Mouse (Mus musculus) MEL (cell line): ENCODE data around the gene Cdan1. TPM values are rescaled to one million over a fixed set of nuclear protein-coding genes. Genes with fewer than 3 reads are reported as not detected.

Source experiments
- DNase-seq: peaks from one replicate; pipeline ENCODE4 v3.0.0; 2011; ENCODE audit warnings: low read depth, low spot score
- H3K27ac ChIP-seq: 2 replicates; pipeline ENCODE4 v1.5.1; 2012; ENCODE audit warnings: low read depth, mild to moderate bottlenecking, control low read depth, low read length, moderate library complexity; ENCODE audit not compliant: control insufficient read depth
- H3K27me3 ChIP-seq, 2 experiments: fragments of 150-350 bp in 1 of 2; sonication (generic) in 1 of 2; 2 replicates each; pipeline ENCODE4 v1.6.1; 2012; ENCODE audit warnings: low read length in 2 of 2, mild to moderate bottlenecking in 2 of 2, improper control_type of control experiment in 1 of 2, moderate library complexity in 1 of 2; ENCODE audit not compliant: insufficient read depth in 2 of 2, control insufficient read depth in 1 of 2
- H3K36me3 ChIP-seq, 2 experiments: 2 replicates each; pipeline ENCODE4 v1.6.1; 2012 to 2014; ENCODE audit warnings: low read length in 2 of 2, improper control_type of control experiment in 1 of 2, inconsistent platforms in 1 of 2, mild to moderate bottlenecking in 1 of 2; ENCODE audit not compliant: insufficient read depth in 2 of 2, control insufficient read depth in 1 of 2
- H3K4me1 ChIP-seq, 2 experiments: fragments of 150-350 bp in 1 of 2; sonication (generic) in 1 of 2; 2 replicates each; pipeline ENCODE4 v1.6.1; 2012; ENCODE audit warnings: low read length in 2 of 2, improper control_type of control experiment in 1 of 2, mild to moderate bottlenecking in 1 of 2; ENCODE audit not compliant: insufficient read depth in 2 of 2, control insufficient read depth in 1 of 2
- H3K4me3 ChIP-seq, 2 experiments: fragments of 150-350 bp in 1 of 2; sonication (generic) in 1 of 2; 2 replicates each; pipeline ENCODE4 v1.5.1; 2012; ENCODE audit warnings: low read depth in 2 of 2, low read length in 2 of 2, mild to moderate bottlenecking in 2 of 2, moderate library complexity in 2 of 2, control low read depth in 1 of 2, improper control_type of control experiment in 1 of 2; ENCODE audit not compliant: control insufficient read depth in 1 of 2, insufficient read depth in 1 of 2
- H3K79me2 ChIP-seq: 2 replicates; pipeline ENCODE4 v1.6.1; 2012; ENCODE audit warnings: mild to moderate bottlenecking, low read length, moderate library complexity; ENCODE audit not compliant: control insufficient read depth, poor library complexity, insufficient read depth
- H3K9ac ChIP-seq: 2 replicates; pipeline ENCODE4 v1.6.1; 2012; ENCODE audit warnings: low read depth, mild to moderate bottlenecking, control low read depth, low read length, moderate library complexity; ENCODE audit not compliant: control insufficient read depth, poor library complexity, severe bottlenecking
- H3K9me3 ChIP-seq: fragments of 150-350 bp; sonication (generic); replicated peaks from 2 replicates; pipeline ENCODE4 v1.6.1; 2012; ENCODE audit warnings: mild to moderate bottlenecking, low read length, improper control_type of control experiment, moderate library complexity; ENCODE audit not compliant: insufficient read depth
- CHD1 ChIP-seq: IDR thresholded peaks from 2 replicates; pipeline ENCODE4 v1.6.1; 2012; ENCODE audit warnings: low read depth, mild to moderate bottlenecking, inconsistent platforms, low read length, improper control_type of control experiment
- ETS1 ChIP-seq: IDR thresholded peaks from 2 replicates; pipeline ENCODE4 v1.6.1; 2012; ENCODE audit warnings: low read depth, mild to moderate bottlenecking, inconsistent platforms, low read length, improper control_type of control experiment, moderate library complexity
- GABPA ChIP-seq: IDR thresholded peaks from 2 replicates; pipeline ENCODE4 v1.6.1; 2012; ENCODE audit warnings: low read depth, mild to moderate bottlenecking, inconsistent platforms, low read length, improper control_type of control experiment, moderate library complexity
- GATA1 ChIP-seq: IDR thresholded peaks from 2 replicates; pipeline ENCODE4 v1.6.1; 2011; ENCODE audit warnings: low read depth, low read length, improper control_type of control experiment
- JUND ChIP-seq: IDR thresholded peaks from 2 replicates; pipeline ENCODE4 v1.6.1; 2011; ENCODE audit warnings: low read depth, mild to moderate bottlenecking, improper control_type of control experiment, low read length
- MAX ChIP-seq: IDR thresholded peaks from 2 replicates; pipeline ENCODE4 v1.6.1; 2011; ENCODE audit warnings: low read length, improper control_type of control experiment
- MEF2A ChIP-seq: IDR thresholded peaks from 2 replicates; pipeline ENCODE4 v1.6.1; 2014; ENCODE audit warnings: low read depth, mild to moderate bottlenecking, inconsistent platforms, low read length, improper control_type of control experiment; ENCODE audit not compliant: poor library complexity, insufficient replicate concordance, severe bottlenecking; ENCODE audit errors: extremely low read depth
- MYC ChIP-seq: IDR thresholded peaks from 2 replicates; pipeline ENCODE4 v1.6.1; 2011; ENCODE audit warnings: low read depth, mild to moderate bottlenecking, low read length, improper control_type of control experiment, moderate library complexity
- NRF1 ChIP-seq: IDR thresholded peaks from 2 replicates; pipeline ENCODE4 v1.6.1; 2014; ENCODE audit warnings: low read depth, mild to moderate bottlenecking, inconsistent platforms, low read length, improper control_type of control experiment, moderate library complexity; ENCODE audit not compliant: poor library complexity, insufficient read depth, severe bottlenecking
- POLR2AphosphoS2 ChIP-seq: IDR thresholded peaks from 2 replicates; pipeline ENCODE4 v1.6.1; 2011; ENCODE audit warnings: low read length, improper control_type of control experiment
- RCOR1 ChIP-seq: IDR thresholded peaks from 2 replicates; pipeline ENCODE4 v1.6.1; 2012; ENCODE audit warnings: low read depth, mild to moderate bottlenecking, inconsistent platforms, low read length, improper control_type of control experiment
- SMC3 ChIP-seq: IDR thresholded peaks from 2 replicates; pipeline ENCODE4 v1.6.1; 2011; ENCODE audit warnings: low read depth, low read length, improper control_type of control experiment
- TCF12 ChIP-seq: IDR thresholded peaks from 2 replicates; pipeline ENCODE4 v1.6.1; 2014; ENCODE audit warnings: low read depth, mild to moderate bottlenecking, inconsistent platforms, low read length, improper control_type of control experiment, moderate library complexity
- USF2 ChIP-seq, 2 experiments: IDR thresholded peaks; 2 replicates each; pipeline ENCODE4 v1.6.1; 2011 to 2012; ENCODE audit warnings: improper control_type of control experiment in 2 of 2, low read length in 2 of 2, borderline replicate concordance in 1 of 2, inconsistent platforms in 1 of 2, low read depth in 1 of 2, mild to moderate bottlenecking in 1 of 2; ENCODE audit not compliant: insufficient read depth in 1 of 2
- ZKSCAN1 ChIP-seq: IDR thresholded peaks from 2 replicates; pipeline ENCODE4 v1.6.1; 2012; ENCODE audit warnings: low read depth, mild to moderate bottlenecking, inconsistent platforms, low read length, improper control_type of control experiment, moderate library complexity
- ZMIZ1 ChIP-seq: IDR thresholded peaks from 2 replicates; pipeline ENCODE4 v1.6.1; 2012; ENCODE audit warnings: low read depth, mild to moderate bottlenecking, inconsistent platforms, low read length, improper control_type of control experiment, moderate library complexity
- ZNF384 ChIP-seq: IDR thresholded peaks from 2 replicates; pipeline ENCODE4 v1.6.1; 2012; ENCODE audit warnings: low read depth, mild to moderate bottlenecking, inconsistent platforms, low read length, improper control_type of control experiment
- polyA plus RNA-seq, 2 experiments: library from polyadenylated mRNA; stranded (reverse) in 1 of 2; unstranded in 1 of 2; fragments of >175 nt in 1 of 2; fragments of >200 nt in 1 of 2; gene quantifications; 2 replicates each; pipeline versions ENCODE4 v1.2.1 to v1.2.4; 2012; ENCODE audit warnings: low replicate concordance in 2 of 2, low read depth in 1 of 2; ENCODE audit not compliant: insufficient read length in 2 of 2, insufficient read depth in 1 of 2, missing spikeins in 1 of 2
- total RNA-seq: library from RNA; depleted of rRNA; stranded (reverse); fragments of 300-350 nt; gene quantifications from 2 replicates; pipeline ENCODE4 v1.2.3, GENCODE M21; 2012

Gene Cdan1
- total and polyA plus RNA-seq, 3 experiments, result 10.9 to 27.6 TPM; not detected in 1

DNA sequence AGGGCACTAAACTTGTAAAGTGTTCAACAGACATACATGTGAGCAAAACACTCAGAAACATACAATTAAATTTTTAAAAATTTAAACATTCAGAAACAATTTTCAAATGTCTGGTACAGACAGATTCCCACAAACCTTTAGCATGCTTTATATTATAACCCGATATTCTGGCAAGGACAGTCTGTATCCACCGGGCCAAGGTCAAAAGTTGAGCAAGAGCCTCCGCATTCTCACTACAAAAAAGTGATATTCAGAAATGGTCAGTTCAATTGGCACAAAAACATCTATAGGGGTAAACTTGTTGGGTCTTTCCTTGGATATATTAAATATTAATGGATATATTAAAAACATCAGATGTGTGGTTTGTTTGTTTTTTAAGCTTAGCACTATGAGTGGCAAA, 46.4 kb upstream of the Cdan1 start:
- no peak overlapping the region for H3K4me3 ChIP-seq
- H3K79me2 ChIP-seq, result no peaks in the 10 kb centered on the region
- H3K9me3 ChIP-seq, result no peaks in the 10 kb centered on the region
- H3K27me3 ChIP-seq, result no peaks in the 10 kb centered on the region
- H3K4me1 ChIP-seq, result no peaks in the 10 kb centered on the region
- no peak overlapping the region for H3K9ac ChIP-seq
- TF ChIP-seq MAX (no peak), ZMIZ1 (no peak), TCF12 (no peak), POLR2AphosphoS2 (no peak), SMC3 (no peak), RCOR1 (no peak), ZNF384 (no peak), MEF2A (no peak), GABPA (no peak), ETS1 (no peak), JUND (no peak), ZKSCAN1 (no peak), CHD1 (no peak), MYC (no peak), NRF1 (no peak), GATA1 (no peak)
- H3K36me3 ChIP-seq, result peaks cover 0 to 13% of the 10 kb centered on the region in 2 experiments; a peak in 2 of 4 replicates
- DNase-seq, result no peak
- H3K27ac ChIP-seq, result no peak overlapping the region

DNA sequence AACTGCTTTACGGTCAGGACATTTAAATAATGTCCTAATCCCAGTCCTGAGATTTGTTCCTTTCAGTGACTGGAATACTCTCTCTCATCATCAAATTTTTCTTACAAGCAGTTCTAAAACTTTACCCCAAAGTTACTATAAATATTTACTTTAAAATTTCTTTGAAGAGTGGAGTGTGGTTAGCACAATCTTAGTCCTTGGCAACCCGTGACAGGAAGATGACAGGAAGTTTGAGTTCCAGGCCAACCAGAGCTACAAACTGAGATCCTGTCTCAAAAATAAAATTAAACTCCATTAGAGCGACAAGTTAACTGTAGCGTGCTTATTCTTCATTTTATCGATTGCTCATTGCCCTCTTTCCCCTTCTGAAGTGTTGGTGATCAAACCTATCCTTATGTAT, 37.7 kb upstream of the Cdan1 start:
- no peak overlapping the region for H3K27ac ChIP-seq
- peaks cover 0 to 9% of the 10 kb centered on the region in 2 experiments; a peak in 2 of 4 replicates for H3K36me3 ChIP-seq
- H3K4me1 ChIP-seq, result peaks cover 0 to 3% of the 10 kb centered on the region in 2 experiments; a peak in 1 of 4 replicates
- no peaks in the 10 kb centered on the region for H3K27me3 ChIP-seq
- no peak for DNase-seq
- no peaks in the 10 kb centered on the region for H3K79me2 ChIP-seq
- no peak overlapping the region for H3K4me3 ChIP-seq
- no peaks in the 10 kb centered on the region for H3K9me3 ChIP-seq
- no peak overlapping the region for H3K9ac ChIP-seq
- TF ChIP-seq USF2 (IDR thresholded peaks at IDR 0.05; ENCODE audit: borderline replicate concordance in 1 of 2, insufficient read depth in 1 of 2, low read depth in 1 of 2, low read length in 2 of 2), result no peak
